Mouse (Mus musculus) megakaryocyte, embryonic 14.5 days (primary cell): ENCODE data around the gene Drg1.
"Not testable (repeated sequence)": the region's sequence is repeated elsewhere in the genome, so short reads cannot be mapped to it uniquely, and the experiment has no call there.

Experiments
- FLI1 ChIP-seq: IDR thresholded peaks from 2 replicates; pipeline ENCODE4 v1.6.1; 2012; ENCODE audit warnings: low read length, inconsistent platforms, mixed read lengths
- GATA1 ChIP-seq: IDR thresholded peaks from 3 replicates; pipeline ENCODE4 v1.6.1; 2012; ENCODE audit warnings: mixed read lengths, low read length, inconsistent platforms, borderline replicate concordance

DNA sequence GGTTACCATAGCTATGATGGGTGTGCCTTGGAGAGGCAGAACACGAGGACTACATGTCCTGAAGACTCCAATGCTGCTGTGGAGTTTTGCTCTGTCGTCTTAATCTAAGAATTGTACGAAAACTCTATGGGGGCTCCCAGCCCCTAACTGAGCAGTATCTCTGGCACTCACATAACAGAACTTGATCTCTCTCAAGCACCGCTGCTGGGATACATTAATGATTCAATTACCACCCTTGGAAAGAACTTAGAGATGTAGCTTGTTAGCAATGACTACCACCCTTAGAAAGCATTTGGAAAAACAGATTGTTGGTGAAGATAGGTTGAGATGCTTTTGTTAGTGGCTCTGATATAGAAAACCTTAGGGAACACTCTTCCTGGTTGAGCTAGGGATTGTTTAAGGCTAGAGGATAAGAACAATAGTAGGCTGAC, 98.6 kb downstream of the Drg1 start:
- TF ChIP-seq GATA1, FLI1: not testable (repeated sequence)
